Mouse (Mus musculus): ENCODE data around the gene Prkn.
"Not testable (repeated sequence)": the region's sequence is repeated elsewhere in the genome, so short reads cannot be mapped to it uniquely, and the experiment has no call there.

Gene Prkn

GRCm38 (mm10) chr17:11988110-11988837 lies 1148.1 kb downstream of the Prkn start:
- in situ Hi-C loops (cut with MseI, MboI): no loop called here

- in situ Hi-C loops (cut with MseI, MboI): no loop called here
These were observed 1149.1 kb downstream of the Prkn start for GRCm38 (mm10) chr17:11989296-11989695.

DNA sequence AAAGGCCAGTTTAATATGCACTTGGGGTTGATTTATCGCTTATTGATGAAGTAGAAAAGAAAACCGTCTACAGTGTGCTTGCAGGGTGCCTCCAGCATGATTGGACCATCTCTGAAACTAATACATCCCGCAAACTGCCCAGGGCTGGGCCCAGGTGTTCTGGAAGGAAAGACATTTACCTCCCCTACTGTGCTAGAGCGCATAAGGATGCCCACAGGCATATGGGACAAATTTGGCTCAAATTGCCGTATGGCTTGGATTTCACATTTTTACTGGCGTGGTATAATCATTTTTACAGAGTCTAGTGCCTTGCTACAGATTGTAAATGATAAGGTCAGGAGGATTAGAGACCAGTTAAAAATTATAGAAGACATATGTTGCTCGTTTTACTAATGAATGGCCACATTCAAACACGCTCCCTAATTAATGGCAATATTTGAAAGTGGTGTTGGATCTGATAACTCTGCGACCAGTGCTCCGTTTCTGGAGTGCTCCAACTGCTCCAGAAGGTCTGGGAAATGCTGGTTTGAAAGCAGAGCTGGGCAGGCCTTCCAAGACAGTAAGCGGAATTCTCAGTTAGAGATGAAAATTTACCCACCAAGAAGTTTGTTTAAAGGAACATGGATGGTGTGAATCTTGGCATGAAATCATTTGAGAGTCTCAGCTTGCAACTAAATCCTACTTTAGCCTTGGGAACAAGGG lies 1150.4 kb downstream of the Prkn start:
- in situ Hi-C loops (cut with MseI, MboI): no loop called here

GRCm38 (mm10) chr17:11993249-11993648 lies 1153.1 kb downstream of the Prkn start:
- in situ Hi-C loops (cut with MseI, MboI): no loop called here

DNA sequence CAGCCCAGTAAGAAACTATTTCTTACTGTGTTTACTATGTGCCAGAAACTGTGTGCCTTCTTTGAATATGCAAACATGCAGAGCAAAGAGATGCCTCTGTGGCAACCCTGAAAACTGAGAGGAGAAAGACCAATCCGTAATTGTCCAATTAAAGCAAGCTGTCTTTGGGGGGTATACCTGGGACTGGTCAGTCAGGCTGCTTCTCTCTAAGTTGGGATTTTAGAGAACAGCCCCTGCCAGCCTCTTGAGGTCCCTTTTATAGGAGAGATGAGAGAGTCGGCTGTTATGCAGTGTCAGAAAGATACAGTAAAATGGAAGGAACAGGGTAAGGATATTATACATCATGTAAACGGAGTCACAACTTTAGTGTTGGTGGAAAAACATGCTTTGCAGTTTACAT lies 1154.1 kb downstream of the Prkn start:
- in situ Hi-C loops (cut with MseI, MboI): no loop called here

DNA sequence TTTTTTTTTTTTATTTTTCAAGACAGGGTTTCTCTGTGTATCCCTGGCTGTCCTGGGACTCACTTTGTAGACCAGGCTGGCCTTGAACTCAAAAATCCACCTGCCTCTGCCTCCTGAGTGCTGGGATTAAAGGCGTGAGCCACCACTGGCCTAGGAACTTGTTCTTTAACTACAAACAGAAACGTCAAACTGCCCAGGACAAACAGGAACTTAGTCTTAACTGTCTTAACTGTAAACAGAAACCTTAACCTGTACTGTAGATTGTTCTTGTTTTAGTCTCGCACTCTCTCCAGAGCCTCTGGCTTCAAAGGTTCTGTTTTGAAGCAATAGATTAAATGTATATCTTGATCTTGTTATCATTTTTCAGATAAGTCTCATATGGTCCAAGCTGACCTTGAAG lies 1154.6 kb downstream of the Prkn start:
- in situ Hi-C loops (cut with MseI, MboI): not testable (repeated sequence)

DNA sequence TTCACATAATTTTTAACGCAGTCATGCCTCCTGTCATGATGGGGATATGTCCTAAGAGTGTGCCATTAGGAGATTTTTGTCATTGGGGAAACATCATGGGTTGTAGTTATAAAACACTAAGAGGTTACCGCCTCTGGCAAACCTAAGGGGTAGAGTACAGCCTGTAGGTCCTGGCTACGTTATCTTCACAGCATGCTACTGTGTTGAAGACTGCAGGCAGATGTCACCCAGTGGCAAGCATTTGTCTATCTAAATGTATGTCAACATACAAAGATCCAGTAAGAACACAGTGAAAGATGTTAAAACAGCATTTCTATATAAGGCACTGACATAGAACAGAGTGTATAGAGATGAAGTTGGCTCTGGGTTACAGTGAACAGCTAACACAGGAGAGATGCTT lies 1155.3 kb downstream of the Prkn start:
- in situ Hi-C loops (cut with MseI, MboI): no loop called here

DNA sequence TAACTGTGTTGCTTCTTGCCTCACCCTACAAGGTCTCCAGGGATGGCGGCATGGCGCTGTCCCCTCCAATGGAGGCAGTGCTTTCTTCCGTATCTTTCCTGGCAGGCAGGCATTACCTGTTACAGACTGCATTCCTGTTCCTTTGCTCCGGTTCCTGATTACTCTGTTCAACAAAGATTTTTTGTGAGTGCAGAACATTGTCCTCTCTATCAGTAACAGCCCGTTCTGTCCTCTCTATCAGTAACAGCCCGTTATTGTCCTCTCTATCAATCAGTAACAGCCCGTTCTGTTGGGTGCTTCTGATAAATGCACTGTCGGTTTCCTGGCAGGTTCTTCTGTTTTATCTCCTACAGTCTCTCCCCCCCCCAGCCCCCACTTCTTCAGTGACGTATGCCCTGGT lies 1156.1 kb downstream of the Prkn start:
- in situ Hi-C loops (cut with MseI, MboI): no loop called here

- in situ Hi-C loops (cut with MseI, MboI): no loop called here
These were observed 1160.1 kb downstream of the Prkn start for GRCm38 (mm10) chr17:12000285-12000684.

DNA sequence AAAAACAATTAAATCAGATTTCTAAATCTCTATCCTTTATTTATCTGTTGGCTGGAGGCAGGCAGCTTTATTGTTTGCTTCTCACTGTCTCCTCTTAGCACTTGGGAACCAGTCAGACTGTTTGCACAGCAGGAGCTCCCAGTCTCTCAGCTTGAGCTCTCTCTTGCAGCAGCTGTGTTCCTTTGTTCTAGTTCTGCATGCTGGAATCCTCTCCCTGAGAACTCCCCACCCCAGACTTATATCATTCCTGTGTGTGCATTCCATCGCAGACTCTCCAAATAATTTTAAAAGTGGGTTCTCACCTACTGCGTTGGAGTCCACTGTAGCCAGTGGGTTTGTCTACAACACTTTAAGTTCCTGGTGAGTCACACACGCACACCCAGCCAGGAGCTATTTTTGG lies 1181.1 kb downstream of the Prkn start:
- in situ Hi-C loops (cut with MseI, MboI): no loop called here

- in situ Hi-C loops (cut with MseI, MboI): no loop called here
These were observed 1189.2 kb downstream of the Prkn start for GRCm38 (mm10) chr17:12029362-12029761.

DNA sequence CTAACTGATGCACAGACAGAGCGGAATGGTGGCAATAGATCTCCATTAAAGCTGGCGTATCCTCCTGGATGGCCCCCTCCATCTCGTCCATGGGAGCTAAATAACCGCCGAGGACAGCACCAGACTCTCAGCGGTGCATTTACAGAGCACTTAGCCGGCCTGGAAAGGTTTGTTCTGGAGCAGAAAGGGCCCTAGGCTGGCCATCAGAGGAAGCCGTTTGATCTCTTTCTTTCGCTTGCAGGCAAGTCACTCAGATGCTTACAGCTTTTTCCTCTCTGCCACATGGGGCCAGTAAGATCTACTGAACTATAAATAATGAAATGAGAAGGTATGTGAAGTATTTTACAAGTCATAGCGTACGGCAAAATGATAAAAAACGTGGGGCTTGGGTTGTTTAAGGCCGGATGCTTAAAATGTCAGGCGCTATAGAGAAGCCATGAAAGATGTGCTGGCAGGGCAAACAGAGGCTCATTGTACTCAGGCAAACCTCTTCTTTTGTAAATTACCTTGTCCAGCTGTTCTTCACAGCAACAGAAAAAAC lies 1189.8 kb downstream of the Prkn start:
- in situ Hi-C loops (cut with MseI, MboI): loop anchor here (10.0 kb wide), 2 partner anchors 335 to 345 kb away; partner anchors contain the start of gene Plg (in 1 of the 2)

GRCm38 (mm10) chr17:12030556-12031160 lies 1190.5 kb downstream of the Prkn start:
- in situ Hi-C loops (cut with MseI, MboI): loop anchor here (10.0 kb wide), 2 partner anchors 334 to 344 kb away; partner anchors contain the start of gene Plg (in 1 of the 2)

GRCm38 (mm10) chr17:12031203-12031942 lies 1191.2 kb downstream of the Prkn start:
- in situ Hi-C loops (cut with MseI, MboI): loop anchor here (10.0 kb wide), 2 partner anchors 333 to 343 kb away; partner anchors contain the start of gene Plg (in 1 of the 2)

GRCm38 (mm10) chr17:12032014-12032791 lies 1192.0 kb downstream of the Prkn start:
- in situ Hi-C loops (cut with MseI, MboI): loop anchor here (10.0 kb wide), 2 partner anchors 333 to 343 kb away; partner anchors contain the start of gene Plg (in 1 of the 2)

DNA sequence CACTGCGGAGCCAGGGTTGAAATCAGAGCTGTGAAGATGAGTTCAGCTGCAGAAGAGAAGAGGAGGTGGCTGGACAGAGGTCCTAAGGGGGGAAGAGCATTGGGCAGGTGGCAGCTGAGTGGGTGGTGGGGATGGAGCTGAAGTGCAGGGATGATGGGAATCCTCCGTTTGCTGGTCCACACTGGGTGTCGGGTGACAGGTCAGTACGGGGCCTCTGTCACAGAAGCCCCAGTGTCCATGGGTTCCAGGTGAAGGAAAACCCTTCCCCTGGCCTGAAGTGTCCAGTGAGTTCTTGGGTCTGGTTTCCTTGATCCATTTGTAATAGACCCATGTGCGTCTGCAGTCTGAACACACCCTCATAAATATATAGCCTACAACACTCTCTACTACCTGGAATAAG lies 1195.2 kb downstream of the Prkn start:
- in situ Hi-C loops (cut with MseI, MboI): loop anchor here (5.0 to 10.0 kb wide), 6 partner anchors 67 to 339 kb away; partner anchors contain the start of gene Plg (in 1 of the 2)

GRCm38 (mm10) chr17:12036205-12036604 lies 1196.0 kb downstream of the Prkn start:
- in situ Hi-C loops (cut with MseI, MboI): loop anchor here (5.0 to 10.0 kb wide), 6 partner anchors 66 to 339 kb away; partner anchors contain the start of gene Plg (in 1 of the 2)

- in situ Hi-C loops (cut with MseI, MboI): loop anchor here (5.0 to 10.0 kb wide), 6 partner anchors 65 to 338 kb away; partner anchors contain the start of gene Plg (in 1 of the 2)
These were observed 1196.9 kb downstream of the Prkn start for GRCm38 (mm10) chr17:12037065-12037464.

DNA sequence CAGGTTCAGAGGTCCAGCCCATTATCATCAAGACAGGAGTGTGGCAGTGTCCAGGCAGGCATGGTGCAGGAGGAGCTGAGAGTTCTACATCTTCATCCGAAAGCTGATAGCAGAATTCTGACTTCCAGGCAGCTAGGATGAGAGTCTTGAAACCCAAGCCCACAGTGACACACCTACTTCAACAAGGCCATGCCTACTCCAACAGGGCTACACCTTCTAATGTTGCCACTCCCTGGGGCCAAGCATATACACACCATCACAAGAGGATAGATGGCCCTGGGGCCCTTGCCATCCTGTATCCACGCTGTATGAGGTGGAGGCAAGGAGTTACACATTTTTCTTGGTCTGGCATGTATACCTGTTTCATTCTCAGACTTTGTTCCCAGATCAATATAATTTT lies 1197.4 kb downstream of the Prkn start:
- in situ Hi-C loops (cut with MseI, MboI): loop anchor here (5.0 to 10.0 kb wide), 6 partner anchors 65 to 337 kb away; partner anchors contain the start of gene Plg (in 1 of the 2)

GRCm38 (mm10) chr17:12038499-12038898 lies 1198.3 kb downstream of the Prkn start:
- in situ Hi-C loops (cut with MseI, MboI): loop anchor here (5.0 to 10.0 kb wide), 6 partner anchors 64 to 336 kb away; partner anchors contain the start of gene Plg (in 1 of the 2)

Measured in mouse trophoblast stem cell (cell line).